Comparison of ENCODE assay signal across 13 mouse cellular contexts in genomic region chr11:16905012-16905332, GRCm38 (mm10). TPM values are rescaled to one million over a fixed set of nuclear protein-coding genes. Genes with fewer than 3 reads are reported as not detected.
"Had no signal": no experiment of that assay in that cellular context is flagged by ENCODE, and none has a peak within 500 bp of the region (broad histone marks: within the 10 kb centered on the region; RNA-seq: fewer than 3 reads in every experiment).

No protein-coding gene starts in this region.

- H3K27ac ChIP-seq: kidney, postnatal 0 days; liver, embryonic 13.5 days; macrophage; midbrain, embryonic 12.5 days; midbrain, embryonic 15.5 days; neural tube, embryonic 13.5 days; stomach, embryonic 15.5 days had no signal

- H3K36me3 ChIP-seq: liver, embryonic 13.5 days; midbrain, embryonic 12.5 days; midbrain, embryonic 15.5 days; neural tube, embryonic 13.5 days had no signal

- H3K4me2 ChIP-seq: liver, embryonic 13.5 days; lung, embryonic 14.5 days; midbrain, embryonic 12.5 days; midbrain, embryonic 15.5 days; neural tube, embryonic 13.5 days; stomach, embryonic 15.5 days had no signal

- H3K9ac ChIP-seq: liver, embryonic 13.5 days; lung, embryonic 14.5 days; midbrain, embryonic 12.5 days; midbrain, embryonic 15.5 days; neural tube, embryonic 13.5 days; stomach, embryonic 15.5 days had no signal

- DNase-seq: kidney, postnatal 25 days; liver, embryonic 13.5 days; retina, postnatal 1 day; spleen, adult 18-20 months; thymus, postnatal 25 days had no signal

- H3K4me3 ChIP-seq: liver, embryonic 13.5 days; midbrain, embryonic 12.5 days; midbrain, embryonic 15.5 days; neural tube, embryonic 13.5 days; stomach, embryonic 15.5 days had no signal

- H3K9me3 ChIP-seq: liver, embryonic 13.5 days; midbrain, embryonic 12.5 days; midbrain, embryonic 15.5 days; neural tube, embryonic 13.5 days; stomach, embryonic 15.5 days had no signal

- H3K4me1 ChIP-seq: midbrain, embryonic 12.5 days; midbrain, embryonic 15.5 days; neural tube, embryonic 13.5 days; stomach, embryonic 15.5 days had no signal

- H3K27me3 ChIP-seq: liver, embryonic 13.5 days; midbrain, embryonic 12.5 days; midbrain, embryonic 15.5 days; neural tube, embryonic 13.5 days; stomach, embryonic 15.5 days had no signal

- ATAC-seq: midbrain, embryonic 15.5 days had no signal

RNA-seq across cellular contexts. Expression of gene Fbxo48, which starts 46.2 kb away (rescaled TPM):
- polyA plus RNA-seq: liver, adult 2 months had no signal
